Mouse (Mus musculus) frontal cortex, adult 2 months (tissue): ENCODE results near the gene Txn1. TPM values are rescaled to one million over a fixed set of nuclear protein-coding genes. Genes with fewer than 3 reads are reported as not detected.

Experiments used
- DNase-seq, 2 experiments: peaks; one replicate each; pipeline ENCODE4 v3.0.0; 2022; ENCODE audit warnings: low spot score in 1 of 2; ENCODE audit errors: extremely low spot score in 1 of 2
- polyA plus RNA-seq: library from polyadenylated mRNA; depleted of rRNA; stranded (reverse); fragments of >200 nt; gene quantifications from 2 replicates; pipeline ENCODE4 v1.2.3, GENCODE M21; 2012; rRNA removed

Txn1 gene
- 108 and 118 TPM in 2 replicates for polyA plus RNA-seq

GRCm38 (mm10) chr4:57956029-57956960 is at the start of gene Txn1:
Txn1 (minus strand) TSS chr4:57956411.
- peak; percentile 90 to 95 for DNase-seq

- DNase-seq = no peak
These were observed 47.3 kb upstream of the Txn1 start for GRCm38 (mm10) chr4:58003501-58003900.

- no peak for DNase-seq
These were observed 35.2 kb upstream of the Txn1 start for GRCm38 (mm10) chr4:57991425-57991824.

- DNase-seq = no peak
These were observed 18.3 kb upstream of the Txn1 start for GRCm38 (mm10) chr4:57974400-57975117.

- no peak for DNase-seq
These were observed 17.5 kb upstream of the Txn1 start for GRCm38 (mm10) chr4:57973592-57974268.

- DNase-seq = no peak
These were observed 14.1 kb upstream of the Txn1 start for GRCm38 (mm10) chr4:57970285-57970684.

GRCm38 (mm10) chr4:57967195-57967594 is 11.0 kb upstream of the Txn1 start:
- no peak for DNase-seq

GRCm38 (mm10) chr4:57965516-57965915 is 9.3 kb upstream of the Txn1 start:
- DNase-seq = no peak

- no peak for DNase-seq
These were observed 7.9 kb upstream of the Txn1 start for GRCm38 (mm10) chr4:57964143-57964542.

- DNase-seq = no peak
These were observed 2.8 kb upstream of the Txn1 start for GRCm38 (mm10) chr4:57959056-57959455.

- DNase-seq = no peak
These were observed 1.9 kb upstream of the Txn1 start for GRCm38 (mm10) chr4:57958098-57958497.

- no peak for DNase-seq
These were observed 1.2 kb upstream of the Txn1 start for GRCm38 (mm10) chr4:57957200-57958085.

GRCm38 (mm10) chr4:57955544-57955958 is 660 bp downstream of the Txn1 start:
- peak; percentile 31 to 67 for DNase-seq

GRCm38 (mm10) chr4:57954991-57955390 is 1.2 kb downstream of the Txn1 start:
- peak; percentile 7 to 13 for DNase-seq

GRCm38 (mm10) chr4:57954580-57954979 is 1.6 kb downstream of the Txn1 start:
- DNase-seq = no peak

- DNase-seq = no peak
These were observed 2.4 kb downstream of the Txn1 start for GRCm38 (mm10) chr4:57953796-57954195.

- DNase-seq = no peak
These were observed 3.3 kb downstream of the Txn1 start for GRCm38 (mm10) chr4:57952891-57953290.

GRCm38 (mm10) chr4:57952416-57952815 is 3.8 kb downstream of the Txn1 start:
- no peak for DNase-seq

GRCm38 (mm10) chr4:57949866-57950265 is 6.3 kb downstream of the Txn1 start:
- DNase-seq = no peak

GRCm38 (mm10) chr4:57947476-57947875 is 8.7 kb downstream of the Txn1 start:
- no peak for DNase-seq
